Mouse (Mus musculus): ENCODE measurements around the gene Suox. TPM values are rescaled to one million over a fixed set of nuclear protein-coding genes. Genes with fewer than 3 reads are reported as not detected.

The Suox gene
- total and polyA plus RNA-seq, 3 experiments = 1.7 to 8.7 (median 8.1) TPM

- DNase-seq (ENCODE audit: low spot score) (no peak), ATAC-seq (ENCODE audit: extremely low read depth, insufficient number of reproducible peaks, low FRiP score, poor library complexity, severe bottlenecking) (no peak)
- no peak overlapping the region for H3K4me3 ChIP-seq (ENCODE audit: low read depth, low read length)
- TF ChIP-seq CTCF (IDR thresholded peaks at IDR 0.05; ENCODE audit: low read depth, low read length) (no peak), POLR2AphosphoS5 (IDR thresholded peaks at IDR 0.05; ENCODE audit: insufficient replicate concordance, low read depth, low read length) (no peak), GATA2 (IDR thresholded peaks at IDR 0.05; ENCODE audit: borderline replicate concordance, low read depth, low read length) (no peak), TAL1 (conservative IDR thresholded peaks at IDR 0.05; ENCODE audit: low read depth, low read length) (no peak), GATA1 (IDR thresholded peaks at IDR 0.05; ENCODE audit: borderline replicate concordance, low read length) (no peak)
- no peaks in the 10 kb centered on the region for H3K36me3 ChIP-seq (replicated peaks)
- peaks cover 35% of the 10 kb centered on the region for H3K27me3 ChIP-seq (ENCODE audit: insufficient read depth, low read length)
- H3K4me1 ChIP-seq (ENCODE audit: insufficient read depth, low read depth, low read length) = peaks cover 26% of the 10 kb centered on the region
- H3K9me3 ChIP-seq (replicated peaks) = no peaks in the 10 kb centered on the region
Measured at GRCm38 (mm10) chr10:128657844-128658243, 16.0 kb downstream of the Suox start.

- H3K36me3 ChIP-seq (replicated peaks) = no peaks in the 10 kb centered on the region
- H3K4me3 ChIP-seq (ENCODE audit: low read depth, low read length) = no peak overlapping the region
- ATAC-seq (ENCODE audit: extremely low read depth, insufficient number of reproducible peaks, low FRiP score, poor library complexity, severe bottlenecking) (no peak), DNase-seq (ENCODE audit: low spot score) (no peak)
- H3K27me3 ChIP-seq (ENCODE audit: insufficient read depth, low read length) = peaks cover 35% of the 10 kb centered on the region
- no peak for TF ChIP-seq TAL1 (conservative IDR thresholded peaks at IDR 0.05; ENCODE audit: low read depth, low read length)
- no peak for TF ChIP-seq GATA1 (IDR thresholded peaks at IDR 0.05; ENCODE audit: borderline replicate concordance, low read length)
- no peak for TF ChIP-seq POLR2AphosphoS5 (IDR thresholded peaks at IDR 0.05; ENCODE audit: insufficient replicate concordance, low read depth, low read length)
- no peak for TF ChIP-seq CTCF (IDR thresholded peaks at IDR 0.05; ENCODE audit: low read depth, low read length)
- no peak for TF ChIP-seq GATA2 (IDR thresholded peaks at IDR 0.05; ENCODE audit: borderline replicate concordance, low read depth, low read length)
- H3K9me3 ChIP-seq (replicated peaks) = no peaks in the 10 kb centered on the region
- peaks cover 18% of the 10 kb centered on the region for H3K4me1 ChIP-seq (ENCODE audit: insufficient read depth, low read depth, low read length)
Measured at GRCm38 (mm10) chr10:128656731-128657130, 17.1 kb downstream of the Suox start.

GRCm38 (mm10) chr10:128655254-128655653 is 18.6 kb downstream of the Suox start:
- DNase-seq (ENCODE audit: low spot score) = no peak
- H3K4me1 ChIP-seq (ENCODE audit: insufficient read depth, low read depth, low read length) = peaks cover 18% of the 10 kb centered on the region
- H3K9me3 ChIP-seq (replicated peaks) = no peaks in the 10 kb centered on the region
- H3K36me3 ChIP-seq (replicated peaks) = no peaks in the 10 kb centered on the region
- H3K27me3 ChIP-seq (ENCODE audit: insufficient read depth, low read length) = peaks cover 31% of the 10 kb centered on the region
- ATAC-seq (ENCODE audit: extremely low read depth, insufficient number of reproducible peaks, low FRiP score, poor library complexity, severe bottlenecking) = no peak
- H3K4me3 ChIP-seq (ENCODE audit: low read depth, low read length) = no peak overlapping the region
- no peak for TF ChIP-seq TAL1 (conservative IDR thresholded peaks at IDR 0.05; ENCODE audit: low read depth, low read length)
- TF ChIP-seq POLR2AphosphoS5 (IDR thresholded peaks at IDR 0.05; ENCODE audit: insufficient replicate concordance, low read depth, low read length) = no peak
- TF ChIP-seq GATA2 (IDR thresholded peaks at IDR 0.05; ENCODE audit: borderline replicate concordance, low read depth, low read length) = no peak
- TF ChIP-seq GATA1 (IDR thresholded peaks at IDR 0.05; ENCODE audit: borderline replicate concordance, low read length) = no peak
- no peak for TF ChIP-seq CTCF (IDR thresholded peaks at IDR 0.05; ENCODE audit: low read depth, low read length)

- H3K4me1 ChIP-seq (ENCODE audit: insufficient read depth, low read depth, low read length) = peaks cover 16% of the 10 kb centered on the region
- H3K4me3 ChIP-seq (ENCODE audit: low read depth, low read length) = no peak overlapping the region
- DNase-seq (ENCODE audit: low spot score) (no peak), ATAC-seq (ENCODE audit: extremely low read depth, insufficient number of reproducible peaks, low FRiP score, poor library complexity, severe bottlenecking) (no peak)
- peaks cover 23% of the 10 kb centered on the region for H3K27me3 ChIP-seq (ENCODE audit: insufficient read depth, low read length)
- TF ChIP-seq GATA1 (IDR thresholded peaks at IDR 0.05; ENCODE audit: borderline replicate concordance, low read length) (no peak), POLR2AphosphoS5 (IDR thresholded peaks at IDR 0.05; ENCODE audit: insufficient replicate concordance, low read depth, low read length) (no peak), GATA2 (IDR thresholded peaks at IDR 0.05; ENCODE audit: borderline replicate concordance, low read depth, low read length) (no peak), CTCF (IDR thresholded peaks at IDR 0.05; ENCODE audit: low read depth, low read length) (no peak), TAL1 (conservative IDR thresholded peaks at IDR 0.05; ENCODE audit: low read depth, low read length) (no peak)
- no peaks in the 10 kb centered on the region for H3K36me3 ChIP-seq (replicated peaks)
- no peaks in the 10 kb centered on the region for H3K9me3 ChIP-seq (replicated peaks)
Measured at GRCm38 (mm10) chr10:128653866-128654265, 20.0 kb downstream of the Suox start.

DNA sequence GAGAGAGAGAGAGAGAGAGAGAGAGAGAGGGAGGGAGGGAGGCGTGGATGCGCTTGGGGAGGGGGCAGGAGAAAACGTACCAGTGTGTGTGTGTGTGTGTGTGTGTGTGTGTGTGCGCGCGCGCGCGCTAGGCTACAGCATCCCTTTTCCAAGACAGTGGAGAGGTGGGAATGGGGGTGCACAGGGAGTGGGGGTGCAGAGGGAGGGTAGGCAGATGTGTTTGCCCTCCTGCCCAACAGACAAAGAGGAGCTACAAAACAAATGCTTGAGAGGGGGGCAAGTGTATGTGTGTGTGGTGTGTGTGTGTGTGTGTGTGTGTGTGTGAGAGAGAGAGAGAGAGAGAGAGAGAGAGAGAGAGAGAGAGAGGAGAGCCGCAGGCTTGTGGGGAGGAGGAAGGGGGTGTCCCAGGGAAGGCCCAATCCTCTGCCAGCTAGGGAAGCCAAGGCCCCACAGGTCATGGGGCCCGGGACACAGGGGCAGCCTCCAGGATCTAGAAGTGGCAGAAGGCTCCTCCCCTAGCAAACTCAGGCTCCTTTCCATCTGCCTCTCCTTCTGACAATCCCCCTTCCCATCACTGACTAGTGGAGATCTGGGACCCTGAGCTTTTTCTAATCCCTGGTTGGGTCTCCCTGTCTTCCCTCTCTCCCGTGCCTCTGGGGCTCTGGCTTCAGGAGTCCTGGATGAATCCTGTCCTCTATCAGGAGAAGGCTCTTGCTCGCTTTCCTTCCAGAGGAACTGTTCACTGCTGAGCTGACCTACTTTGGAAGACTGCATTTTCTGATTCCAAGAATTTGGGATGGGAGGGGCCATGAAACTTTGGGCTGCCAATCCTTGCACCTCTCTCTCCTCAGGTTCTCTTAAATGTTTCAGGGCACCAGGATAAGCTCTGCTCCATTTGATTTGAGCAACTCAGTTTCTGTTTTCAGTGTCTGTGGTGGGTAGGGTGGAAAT is 27.5 kb downstream of the Suox start:
- TF ChIP-seq CTCF (IDR thresholded peaks at IDR 0.05; ENCODE audit: low read depth, low read length) (no peak), POLR2AphosphoS5 (IDR thresholded peaks at IDR 0.05; ENCODE audit: insufficient replicate concordance, low read depth, low read length) (no peak)
- ATAC-seq (ENCODE audit: extremely low read depth, insufficient number of reproducible peaks, low FRiP score, poor library complexity, severe bottlenecking) (peak; percentile 69), DNase-seq (ENCODE audit: low spot score) (peak; percentile 74)
- H3K9me3 ChIP-seq (replicated peaks) = no peaks in the 10 kb centered on the region
- H3K4me3 ChIP-seq (ENCODE audit: low read depth, low read length) = peak overlapping the region; percentile 76
- H3K4me1 ChIP-seq (ENCODE audit: insufficient read depth, low read depth, low read length) = peaks cover 55% of the 10 kb centered on the region
- H3K36me3 ChIP-seq (replicated peaks) = peaks cover 22% of the 10 kb centered on the region
- H3K27me3 ChIP-seq (ENCODE audit: insufficient read depth, low read length) = no peaks in the 10 kb centered on the region; the same call in 1 of the 2 replicates

- peaks cover 32% of the 10 kb centered on the region for H3K36me3 ChIP-seq (replicated peaks)
- TF ChIP-seq CTCF (IDR thresholded peaks at IDR 0.05; ENCODE audit: low read depth, low read length) (no peak), POLR2AphosphoS5 (IDR thresholded peaks at IDR 0.05; ENCODE audit: insufficient replicate concordance, low read depth, low read length) (no peak), GATA2 (IDR thresholded peaks at IDR 0.05; ENCODE audit: borderline replicate concordance, low read depth, low read length) (no peak), GATA1 (IDR thresholded peaks at IDR 0.05; ENCODE audit: borderline replicate concordance, low read length) (no peak), TAL1 (conservative IDR thresholded peaks at IDR 0.05; ENCODE audit: low read depth, low read length) (no peak)
- peak; percentile 81 for DNase-seq (ENCODE audit: low spot score)
- ATAC-seq (ENCODE audit: extremely low read depth, insufficient number of reproducible peaks, low FRiP score, poor library complexity, severe bottlenecking) = peak; percentile 67
- H3K4me3 ChIP-seq (ENCODE audit: low read depth, low read length) = peak within 1 kb of the TSS; percentile 76
- no peaks in the 10 kb centered on the region for H3K9me3 ChIP-seq (replicated peaks)
- no peaks in the 10 kb centered on the region for H3K27me3 ChIP-seq (ENCODE audit: insufficient read depth, low read length)
- peaks cover 58% of the 10 kb centered on the region for H3K4me1 ChIP-seq (ENCODE audit: insufficient read depth, low read depth, low read length)
Measured at GRCm38 (mm10) chr10:128645111-128646011, 28.5 kb downstream of the Suox start, which contains the start of gene Ikzf4. Ikzf4 (minus strand) TSS chr10:128645991.

Data from G1E (cell line).